Mouse (Mus musculus) limb, embryonic 12.5 days (tissue): ENCODE data around the gene Nprl2. TPM values are rescaled to one million over a fixed set of nuclear protein-coding genes. Genes with fewer than 3 reads are reported as not detected.

Experiments used
- ATAC-seq: fragments of 200-750 bp; cut with Nextera tagmentation; 2 replicates; pipeline ENCODE4 v1.8.0; 2017; ENCODE audit warnings: low read depth, moderate TSS enrichment; ENCODE audit not compliant: insufficient number of reproducible peaks, insufficient read depth, low FRiP score, low TSS enrichment
- H3K27ac ChIP-seq: fragments of 300-500 bp; sonication (generic); 2 replicates; pipeline ENCODE4 v1.5.1; 2016; ENCODE audit warnings: mild to moderate bottlenecking, moderate library complexity
- H3K27me3 ChIP-seq: fragments of 300-500 bp; sonication (generic); 2 replicates; pipeline ENCODE4 v1.6.1; 2016; ENCODE audit warnings: mild to moderate bottlenecking, moderate library complexity
- H3K36me3 ChIP-seq: fragments of 300-500 bp; sonication (generic); 2 replicates; pipeline ENCODE4 v1.6.1; 2016; ENCODE audit warnings: mild to moderate bottlenecking, moderate library complexity
- H3K4me1 ChIP-seq: fragments of 300-500 bp; sonication (generic); replicated peaks from 2 replicates; pipeline ENCODE4 v1.6.1; 2016
- H3K4me2 ChIP-seq: fragments of 300-500 bp; sonication (generic); 2 replicates; pipeline ENCODE4 v1.6.1; 2016; ENCODE audit warnings: mild to moderate bottlenecking, moderate library complexity
- H3K4me3 ChIP-seq: fragments of 300-500 bp; sonication (generic); replicated peaks from 2 replicates; pipeline ENCODE4 v1.5.1; 2016; ENCODE audit warnings: mild to moderate bottlenecking
- H3K9ac ChIP-seq: fragments of 300-500 bp; sonication (generic); replicated peaks from 2 replicates; pipeline ENCODE4 v1.6.1; 2016; ENCODE audit warnings: mild to moderate bottlenecking, moderate library complexity
- H3K9me3 ChIP-seq: fragments of 300-500 bp; sonication (generic); 2 replicates; pipeline ENCODE4 v1.6.1; 2016; ENCODE audit warnings: mild to moderate bottlenecking, moderate library complexity
- WGBS: fragments of 180-500 bp; shearing (Covaris S2); methylation state at CpG from one replicate; pipeline ENCODE4 v1.1.7; 2016; 5-methylcytosine and 5-hydroxymethylcytosine counted together
- polyA plus RNA-seq: library from polyadenylated mRNA; unstranded; fragments of >200 nt; fragmentation: Nextera tagmentation; extraction: Ambion mirVana; gene quantifications from 2 replicates; pipeline ENCODE4 v1.2.1, GENCODE M21; 2016

Nprl2 gene
- polyA plus RNA-seq, 1 experiment from 2014 or later: 38.6 TPM

- Histone ChIP-seq H3K9me3 (no peaks in the 10 kb centered on the region), H3K27ac (no peak overlapping the region), H3K36me3 (peaks cover 53% of the 10 kb centered on the region), H3K4me3 (no peak overlapping the region), H3K9ac (no peak overlapping the region; the same call in 1 of the 2 replicates), H3K4me1 (peaks cover 7% of the 10 kb centered on the region), H3K27me3 (no peaks in the 10 kb centered on the region), H3K4me2 (no peak overlapping the region)
- ATAC-seq: no peak
- WGBS: 82% methylated on average over 11 of the region's 11 CpGs
Observed at GRCm38 (mm10) chr9:107593101-107593976, 51.3 kb downstream of the Nprl2 start.

- H3K27me3 ChIP-seq: peaks cover 6% of the 10 kb centered on the region
- no peak overlapping the region for H3K9ac ChIP-seq
- H3K27ac ChIP-seq: no peak overlapping the region
- no peaks in the 10 kb centered on the region for H3K9me3 ChIP-seq
- peaks cover 54% of the 10 kb centered on the region for H3K36me3 ChIP-seq
- ATAC-seq: no peak
- WGBS: 72% methylated on average over 8 of the region's 8 CpGs
- no peak overlapping the region for H3K4me3 ChIP-seq
- H3K4me2 ChIP-seq: no peak overlapping the region
- H3K4me1 ChIP-seq: 0 out of 2 replicates have a peak, but pooled peaks cover 3% of the 10 kb centered on the region
Observed at GRCm38 (mm10) chr9:107594281-107595062, 52.4 kb downstream of the Nprl2 start.

Other genes with a start within 250 kb of the Nprl2 start
- 4.2 and 8.1 TPM in 2 replicates for gene Cish, start 246.2 kb upstream of the Nprl2 start, polyA plus RNA-seq
- 10.6 and 11.6 TPM in 2 replicates for gene Hemk1, start 203.9 kb upstream of the Nprl2 start, polyA plus RNA-seq
- gene 6430571L13Rik, start 201.6 kb upstream of the Nprl2 start, polyA plus RNA-seq: 0.81 and 1.4 TPM in 2 replicates
- gene Cacna2d2, start 142.6 kb upstream of the Nprl2 start, polyA plus RNA-seq: 0.37 and 0.49 TPM in 2 replicates
- 47.0 and 47.7 TPM in 2 replicates for gene Tmem115, start 8.3 kb upstream of the Nprl2 start, polyA plus RNA-seq
- gene Cyb561d2, start within 50 bp of the Nprl2 start, polyA plus RNA-seq: 15.3 and 15.6 TPM in 2 replicates
- 1.2 and 1.7 TPM in 2 replicates for gene Zmynd10, start 5.1 kb downstream of the Nprl2 start, polyA plus RNA-seq
- gene Rassf1, start 9.3 kb downstream of the Nprl2 start, polyA plus RNA-seq: 59.8 and 64.8 TPM in 2 replicates
- gene Tusc2, start 21.0 kb downstream of the Nprl2 start, polyA plus RNA-seq: 50.6 and 52.6 TPM in 2 replicates
- 127 and 128 TPM in 2 replicates for gene Hyal2, start 25.7 kb downstream of the Nprl2 start, polyA plus RNA-seq
- 13.7 and 14.9 TPM in 2 replicates for gene Hyal1, start 34.7 kb downstream of the Nprl2 start, polyA plus RNA-seq
- gene Naa80, start 36.7 kb downstream of the Nprl2 start, polyA plus RNA-seq: 14.3 and 16.1 TPM in 2 replicates
- 1.3 and 1.4 TPM in 2 replicates for gene Hyal3, start 38.6 kb downstream of the Nprl2 start, polyA plus RNA-seq
- 38.5 and 40.2 TPM in 2 replicates for gene Ifrd2, start 45.4 kb downstream of the Nprl2 start, polyA plus RNA-seq
- 8.1 and 9.1 TPM in 2 replicates for gene Sema3b, start 67.0 kb downstream of the Nprl2 start, polyA plus RNA-seq
- gene Gnai2, start 93.1 kb downstream of the Nprl2 start, polyA plus RNA-seq: 400 and 416 TPM in 2 replicates
- gene Slc38a3, start 127.3 kb downstream of the Nprl2 start, polyA plus RNA-seq: 3.5 and 5.0 TPM in 2 replicates
- gene Gnat1, start 137.5 kb downstream of the Nprl2 start, polyA plus RNA-seq: 2.1 and 2.2 TPM in 2 replicates
- 47.6 and 53.5 TPM in 2 replicates for gene Sema3f, start 168.2 kb downstream of the Nprl2 start, polyA plus RNA-seq
- gene Rbm5, start 228.8 kb downstream of the Nprl2 start, polyA plus RNA-seq: 232 and 239 TPM in 2 replicates